Mouse (Mus musculus) myocyte (in vitro differentiated cells): ENCODE measurements around the gene Kcnh2.

Experiments used
- CEBPB ChIP-seq: IDR thresholded peaks from 2 replicates; pipeline ENCODE4 v1.6.1; 2011; ENCODE audit warnings: mild to moderate bottlenecking, moderate library complexity; ENCODE audit not compliant: poor library complexity, insufficient read depth, severe bottlenecking
- POLR2A ChIP-seq: IDR thresholded peaks from one replicate; pipeline ENCODE4 v1.6.1; 2011; ENCODE audit warnings: low read depth, mild to moderate bottlenecking, control low read depth, moderate library complexity; ENCODE audit not compliant: insufficient read length
- REST ChIP-seq: IDR thresholded peaks from one replicate; pipeline ENCODE4 v1.6.1; 2011; ENCODE audit warnings: mild to moderate bottlenecking, control low read depth, moderate library complexity; ENCODE audit not compliant: insufficient read depth, insufficient read length
- USF1 ChIP-seq: IDR thresholded peaks from one replicate; pipeline ENCODE4 v1.6.1; 2011; ENCODE audit warnings: low read depth, mild to moderate bottlenecking, control low read depth, moderate library complexity

DNA sequence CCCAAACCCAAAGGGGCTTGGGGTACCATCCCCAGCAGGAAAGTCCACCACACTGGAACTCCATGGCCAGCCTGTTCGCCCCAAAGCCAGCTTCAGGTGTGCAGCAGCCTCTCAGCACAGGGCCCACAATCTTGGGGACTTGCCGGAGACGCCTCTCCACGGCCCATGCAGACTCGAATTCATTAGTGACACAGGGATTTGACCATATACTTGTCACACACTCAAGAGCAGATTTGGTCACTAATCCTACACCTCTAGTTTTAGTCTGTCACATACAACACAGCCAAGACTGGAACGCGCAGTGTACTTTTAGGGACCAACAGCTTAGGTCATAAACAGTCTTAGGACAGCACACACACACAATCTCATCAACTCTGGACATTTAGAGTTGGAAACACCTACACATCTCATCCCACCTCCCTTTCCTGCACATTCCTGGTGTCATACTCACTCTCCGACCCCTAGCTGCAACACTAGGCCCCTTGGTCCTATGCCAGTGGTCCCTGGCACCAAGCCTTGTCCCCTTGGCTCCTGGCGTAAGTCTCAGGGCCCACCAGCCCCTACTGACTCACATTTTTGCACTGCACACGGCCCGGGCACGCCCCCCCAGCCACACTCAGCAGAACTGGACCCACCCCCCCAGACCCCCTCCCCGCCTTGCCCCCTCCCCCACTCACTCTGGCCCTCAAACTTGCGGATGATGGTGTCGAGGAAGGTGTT is 713 bp downstream of the Kcnh2 start:
- TF ChIP-seq POLR2A (no peak), CEBPB (no peak), REST (no peak), USF1 (no peak)
